Mouse (Mus musculus): ENCODE data around the gene Katna1.
"Not testable (repeated sequence)": the region's sequence is repeated elsewhere in the genome, so short reads cannot be mapped to it uniquely, and the experiment has no call there.

Katna1 gene

GRCm38 (mm10) chr10:7725751-7726500, at the start of gene Katna1:
TSS of gene Katna1 (plus strand) at chr10:7726000.
- DNase-seq (ENCODE audit: low spot score in 2 of 2), result peak; percentile 93 to 95

- DNase-seq (ENCODE audit: low spot score in 2 of 2), result peak; percentile 82 to 84
Measured at GRCm38 (mm10) chr10:7680731-7681301, 45.0 kb upstream of the Katna1 start, which contains the start of the genes Pcmt1 and Lats1. TSS of gene Pcmt1 (minus strand) at chr10:7681136. TSS of gene Lats1 (plus strand) at chr10:7681214.

GRCm38 (mm10) chr10:7681343-7682025, 44.3 kb upstream of the Katna1 start:
- peak; percentile 35 to 58 for DNase-seq (ENCODE audit: low spot score in 2 of 2)

- DNase-seq (ENCODE audit: low spot score in 2 of 2), result no peak
Measured at GRCm38 (mm10) chr10:7682249-7682648, 43.6 kb upstream of the Katna1 start.

- DNase-seq (ENCODE audit: low spot score in 2 of 2), result no peak
Measured at GRCm38 (mm10) chr10:7686902-7687301, 38.9 kb upstream of the Katna1 start.

- no peak for DNase-seq (ENCODE audit: low spot score in 2 of 2)
Measured at GRCm38 (mm10) chr10:7695286-7695685, 30.5 kb upstream of the Katna1 start.

GRCm38 (mm10) chr10:7700120-7700519, 25.7 kb upstream of the Katna1 start:
- no peak for DNase-seq (ENCODE audit: low spot score in 2 of 2)

GRCm38 (mm10) chr10:7702586-7702985, 23.2 kb upstream of the Katna1 start:
- no peak for DNase-seq (ENCODE audit: low spot score in 2 of 2)

- DNase-seq (ENCODE audit: low spot score in 2 of 2), result no peak
Measured at GRCm38 (mm10) chr10:7710121-7710520, 15.7 kb upstream of the Katna1 start.

GRCm38 (mm10) chr10:7712506-7712905, 13.3 kb upstream of the Katna1 start:
- DNase-seq (ENCODE audit: low spot score in 2 of 2), result no peak

GRCm38 (mm10) chr10:7715056-7715455, 10.7 kb upstream of the Katna1 start:
- no peak for DNase-seq (ENCODE audit: low spot score in 2 of 2)

GRCm38 (mm10) chr10:7726501-7726812, 657 bp downstream of the Katna1 start:
- no peak for DNase-seq (ENCODE audit: low spot score in 2 of 2)

- DNase-seq (ENCODE audit: low spot score in 2 of 2), result no peak
Measured at GRCm38 (mm10) chr10:7727011-7727410, 1.2 kb downstream of the Katna1 start.

GRCm38 (mm10) chr10:7731582-7731981, 5.8 kb downstream of the Katna1 start:
- DNase-seq (ENCODE audit: low spot score in 2 of 2), result no peak

GRCm38 (mm10) chr10:7737122-7737521, 11.3 kb downstream of the Katna1 start:
- DNase-seq (ENCODE audit: low spot score in 2 of 2), result no peak

GRCm38 (mm10) chr10:7737914-7738313, 12.1 kb downstream of the Katna1 start:
- no peak for DNase-seq (ENCODE audit: low spot score in 2 of 2)

- not testable (repeated sequence) for DNase-seq (ENCODE audit: low spot score in 2 of 2)
Measured at GRCm38 (mm10) chr10:7745528-7745927, 19.7 kb downstream of the Katna1 start.

- DNase-seq (ENCODE audit: low spot score in 2 of 2), result no peak
Measured at GRCm38 (mm10) chr10:7748752-7749151, 23.0 kb downstream of the Katna1 start.

GRCm38 (mm10) chr10:7757544-7757943, 31.7 kb downstream of the Katna1 start:
- no peak for DNase-seq (ENCODE audit: low spot score in 2 of 2)

- no peak for DNase-seq (ENCODE audit: low spot score in 2 of 2)
Measured at GRCm38 (mm10) chr10:7772346-7772745, 46.5 kb downstream of the Katna1 start.

GRCm38 (mm10) chr10:7772769-7773168, 47.0 kb downstream of the Katna1 start:
- no peak for DNase-seq (ENCODE audit: low spot score in 2 of 2)

GRCm38 (mm10) chr10:7775421-7775820, 49.6 kb downstream of the Katna1 start:
- no peak for DNase-seq (ENCODE audit: low spot score in 2 of 2)

- DNase-seq (ENCODE audit: low spot score in 2 of 2), result no peak
Measured at GRCm38 (mm10) chr10:7778361-7778760, 52.6 kb downstream of the Katna1 start.

Data from spleen, postnatal 36 days (tissue).